Mouse (Mus musculus) heart, adult 11 months (tissue): ENCODE measurements at regions not wholly inside any gene's neighbourhood (a gene's known extent, or its start where the extent isn't known, plus 50 kb on each side); places are given as distances from the start of the nearest gene placed in this dataset.

ENCODE experiments used
- DNase-seq: peaks from one replicate; pipeline ENCODE4 v3.0.0; 2022

DNA sequence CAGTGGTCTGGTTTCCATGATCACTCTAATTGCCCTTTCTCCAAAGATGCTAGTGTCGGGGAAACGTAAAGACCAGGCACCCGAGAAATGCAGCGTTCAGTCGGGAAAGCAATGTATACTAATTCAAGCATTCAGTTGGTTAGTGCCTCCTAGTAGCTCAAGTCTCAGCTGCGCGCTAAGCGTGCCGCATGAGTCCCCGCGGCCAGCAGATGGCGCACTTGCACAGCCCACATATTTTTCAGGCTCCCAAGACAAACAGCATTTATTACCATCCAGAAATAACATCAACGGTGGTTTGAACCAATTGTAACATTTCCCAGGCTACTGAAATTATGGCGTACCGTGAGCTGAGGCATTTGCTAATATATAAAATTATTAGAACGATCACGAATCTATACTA, 222.3 kb downstream of the Brms1l start:
- no peak for DNase-seq

DNA sequence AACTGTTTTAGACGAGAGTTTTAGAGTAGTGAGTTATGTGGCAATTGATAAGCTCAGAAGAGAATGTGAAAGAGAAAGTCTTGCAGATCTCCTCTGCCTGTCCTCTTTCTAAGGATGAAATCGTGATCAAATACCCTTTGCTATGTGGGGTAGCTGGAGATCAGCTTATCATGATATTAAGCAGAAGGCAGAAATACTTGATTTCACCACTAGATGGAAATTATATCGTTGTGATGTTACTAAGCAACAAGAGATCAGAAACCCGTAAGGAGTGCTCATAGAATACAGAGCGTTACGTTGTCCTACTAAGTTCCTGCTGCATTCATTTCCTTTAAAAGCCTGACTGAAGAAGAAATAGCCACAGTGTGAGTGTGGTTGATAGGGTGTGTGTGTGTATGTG, 219.3 kb downstream of the Brms1l start:
- no peak for DNase-seq

DNA sequence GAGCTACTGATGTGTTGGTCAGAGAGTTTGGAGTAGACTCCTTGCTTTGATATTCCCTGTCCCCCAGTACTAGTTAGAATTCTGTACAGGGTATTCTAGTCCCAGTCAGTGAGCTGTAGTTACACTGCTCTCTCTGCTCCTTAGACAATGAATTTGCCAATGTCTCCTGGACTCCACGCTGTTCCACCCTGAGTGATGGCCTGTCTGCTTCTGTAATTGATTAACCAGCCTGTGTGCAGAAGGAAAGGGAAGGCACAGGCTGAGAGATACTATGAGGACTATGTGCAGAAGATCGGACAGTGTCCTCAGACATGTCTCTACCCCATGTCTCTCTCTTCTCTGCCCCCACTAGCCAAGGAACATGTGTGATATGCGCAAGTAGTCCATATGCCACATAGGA, 209.9 kb downstream of the Brms1l start:
- DNase-seq, result no peak

DNA sequence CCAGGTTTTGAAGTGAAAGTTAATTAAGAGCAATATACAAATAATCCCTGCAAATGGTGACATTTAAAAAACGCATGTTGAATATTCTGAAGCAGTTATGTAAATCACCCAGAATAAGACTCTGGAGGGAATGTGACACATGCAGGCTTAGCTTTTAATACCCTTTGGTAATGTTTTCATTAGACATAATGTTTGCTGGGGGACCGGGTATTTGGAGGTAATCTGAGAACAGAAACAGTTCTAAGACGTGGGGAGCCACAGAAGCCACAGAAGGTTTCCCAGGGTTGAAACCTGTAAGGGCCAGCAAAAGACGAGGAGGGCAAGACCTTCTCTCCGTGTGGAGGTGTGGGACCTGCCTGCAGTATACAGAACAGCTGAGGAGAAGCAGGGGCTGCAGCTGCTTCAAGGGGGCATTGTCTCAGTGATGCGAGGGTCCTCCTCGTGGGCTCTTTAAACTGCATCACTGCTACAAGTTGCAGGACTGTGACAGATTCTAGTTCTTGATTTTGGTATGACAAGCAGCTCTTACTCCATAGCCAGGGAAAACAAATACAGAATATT, 184.9 kb downstream of the Brms1l start:
- no peak for DNase-seq

DNA sequence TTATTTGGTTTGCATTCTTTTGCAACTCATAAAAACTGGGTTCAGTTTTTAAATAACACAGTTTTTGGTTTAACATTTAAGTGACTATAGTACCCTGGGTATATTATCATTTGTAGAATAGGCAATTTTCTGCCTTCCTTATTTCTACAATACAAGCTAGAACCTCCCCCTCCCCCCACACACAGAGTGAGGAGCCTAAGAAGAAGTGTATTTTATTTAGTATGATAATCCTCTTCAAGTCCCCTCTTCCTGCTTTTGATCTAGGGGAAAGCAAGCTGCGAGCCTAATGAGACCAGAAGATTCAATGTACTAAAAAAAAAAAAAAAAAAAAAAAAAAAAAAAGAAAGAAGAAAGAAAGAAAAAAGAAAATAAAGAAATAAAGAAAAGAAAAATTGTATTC, 184.4 kb downstream of the Brms1l start:
- no peak for DNase-seq

DNA sequence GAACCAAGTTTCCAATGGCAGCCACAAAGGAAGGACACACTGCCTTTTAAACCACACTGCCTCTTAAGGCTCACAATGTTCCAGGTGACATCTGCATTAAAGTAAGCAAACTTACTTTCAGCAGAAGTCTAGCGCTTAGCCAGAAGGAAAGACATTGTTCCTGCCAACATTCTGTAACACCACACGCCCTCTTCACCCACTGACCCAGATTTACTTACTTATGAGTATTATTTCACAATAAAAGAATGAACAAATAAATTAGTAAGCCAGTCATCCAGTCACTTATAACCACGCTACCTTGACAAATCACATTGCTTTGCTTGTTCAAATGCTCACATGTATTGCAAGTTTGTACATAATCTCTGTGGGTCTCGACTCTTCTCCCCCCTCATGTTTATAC, 173.9 kb downstream of the Brms1l start:
- DNase-seq, result no peak

DNA sequence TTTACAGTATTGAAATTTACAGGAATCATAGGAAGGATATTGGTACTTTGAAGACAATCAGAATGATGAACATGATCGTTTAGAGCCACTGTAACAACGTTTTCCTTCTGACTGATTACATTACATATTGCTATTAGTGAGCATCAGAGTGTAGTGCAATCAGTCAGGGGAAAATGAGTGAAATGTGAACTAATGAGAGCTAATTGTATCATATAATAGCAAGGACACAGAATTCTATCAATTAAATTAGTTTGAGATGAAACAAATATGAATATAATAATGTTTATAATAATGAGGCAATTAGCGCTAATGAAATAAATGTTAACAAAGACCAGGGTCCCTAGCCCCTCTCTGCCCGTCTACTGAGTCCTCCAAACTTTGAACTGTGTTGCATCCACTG, 169.7 kb downstream of the Brms1l start:
- no peak for DNase-seq

DNA sequence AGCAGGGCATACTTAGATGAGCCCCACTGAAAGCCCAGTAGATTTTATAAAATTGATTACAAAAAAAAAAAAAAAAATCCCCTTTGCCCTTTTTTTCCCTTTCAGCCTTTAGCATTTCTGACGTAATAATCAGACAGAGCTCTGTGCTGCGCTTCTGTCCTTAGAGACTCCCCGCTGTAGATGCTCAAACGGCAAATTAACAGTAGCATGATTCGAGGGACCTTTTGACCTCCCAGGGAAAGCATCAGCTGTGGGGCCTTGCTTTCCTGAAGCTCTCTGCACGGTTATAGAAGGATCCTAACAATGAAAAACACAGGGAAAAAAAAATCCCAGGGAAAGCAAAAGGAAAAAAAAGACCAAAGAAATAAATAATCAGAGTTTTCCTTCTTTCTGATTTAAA, 169.2 kb downstream of the Brms1l start:
- no peak for DNase-seq

DNA sequence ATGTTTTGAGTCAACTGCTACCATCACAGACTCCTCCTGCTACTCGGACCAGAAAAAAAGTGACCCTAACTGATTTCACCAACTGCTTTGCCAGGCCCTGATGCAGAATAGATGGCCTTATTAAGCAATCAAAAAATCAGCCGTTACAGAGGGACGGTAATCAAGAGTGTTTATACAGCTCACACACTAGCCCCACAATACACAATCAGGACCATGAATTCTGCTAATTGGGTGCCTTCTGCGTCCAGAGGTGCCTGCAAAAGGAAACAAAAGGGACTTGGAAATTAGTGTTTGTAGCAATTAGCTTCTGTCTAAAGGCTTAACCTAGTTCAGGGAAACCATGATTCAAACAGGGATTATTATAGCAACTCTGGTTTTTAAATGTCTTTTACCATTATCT, 168.4 kb downstream of the Brms1l start:
- no peak for DNase-seq

DNA sequence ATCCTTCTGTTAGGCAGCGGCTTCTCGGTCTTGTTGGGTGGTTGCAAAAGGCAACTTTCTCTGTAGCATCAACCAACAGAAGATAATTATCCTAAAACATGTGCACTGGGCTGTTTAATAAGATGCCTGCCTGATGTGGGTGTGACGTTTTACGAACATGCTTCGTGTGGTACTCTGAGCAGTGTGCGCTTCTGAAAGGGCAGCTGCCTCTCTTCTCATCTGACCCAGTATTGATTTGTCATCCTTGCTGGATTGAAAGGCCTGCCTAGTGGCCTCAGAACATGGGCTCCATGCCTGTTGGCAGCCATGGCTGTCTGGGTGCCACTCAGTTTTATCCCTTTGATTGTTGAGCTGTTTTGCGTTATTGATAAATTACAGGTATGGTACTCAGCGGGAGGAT, 167.4 kb downstream of the Brms1l start:
- DNase-seq, result no peak

DNA sequence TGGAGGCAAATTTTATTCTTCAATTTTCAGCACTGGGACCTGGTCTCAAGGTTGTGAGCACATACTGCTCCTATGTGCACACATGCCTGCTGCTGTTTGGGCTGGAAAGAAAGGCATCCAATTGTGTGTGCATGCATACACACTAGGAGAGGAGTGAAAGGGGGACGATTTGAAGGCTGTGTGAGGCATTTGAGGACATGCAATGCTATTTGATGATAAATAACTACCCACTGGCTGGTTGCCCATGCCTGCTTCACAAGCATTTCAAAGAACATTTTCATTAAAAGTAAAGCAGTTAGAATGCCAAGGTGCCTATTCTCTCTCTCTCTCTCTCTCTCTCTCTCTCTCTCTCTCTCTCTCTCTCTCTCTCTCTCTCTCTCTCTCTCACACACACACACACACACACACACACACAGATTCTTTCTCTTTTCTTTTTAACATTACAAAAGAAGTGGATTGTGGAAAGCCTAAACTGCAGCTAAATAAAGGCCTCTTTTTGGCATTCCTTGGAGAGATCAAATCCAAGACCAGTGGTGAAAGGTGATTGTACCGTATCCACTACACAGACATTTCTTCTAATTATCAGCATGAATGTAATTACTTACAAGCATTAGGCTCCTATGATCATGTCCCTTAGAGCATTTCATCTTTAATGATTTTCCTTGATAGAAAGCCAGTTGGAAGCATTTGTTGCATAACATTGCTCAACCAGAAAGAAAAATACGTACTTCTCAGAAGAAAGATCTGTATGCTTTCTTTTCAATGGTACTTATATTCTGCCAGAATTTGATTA, 160.7 kb downstream of the Brms1l start:
- no peak for DNase-seq

DNA sequence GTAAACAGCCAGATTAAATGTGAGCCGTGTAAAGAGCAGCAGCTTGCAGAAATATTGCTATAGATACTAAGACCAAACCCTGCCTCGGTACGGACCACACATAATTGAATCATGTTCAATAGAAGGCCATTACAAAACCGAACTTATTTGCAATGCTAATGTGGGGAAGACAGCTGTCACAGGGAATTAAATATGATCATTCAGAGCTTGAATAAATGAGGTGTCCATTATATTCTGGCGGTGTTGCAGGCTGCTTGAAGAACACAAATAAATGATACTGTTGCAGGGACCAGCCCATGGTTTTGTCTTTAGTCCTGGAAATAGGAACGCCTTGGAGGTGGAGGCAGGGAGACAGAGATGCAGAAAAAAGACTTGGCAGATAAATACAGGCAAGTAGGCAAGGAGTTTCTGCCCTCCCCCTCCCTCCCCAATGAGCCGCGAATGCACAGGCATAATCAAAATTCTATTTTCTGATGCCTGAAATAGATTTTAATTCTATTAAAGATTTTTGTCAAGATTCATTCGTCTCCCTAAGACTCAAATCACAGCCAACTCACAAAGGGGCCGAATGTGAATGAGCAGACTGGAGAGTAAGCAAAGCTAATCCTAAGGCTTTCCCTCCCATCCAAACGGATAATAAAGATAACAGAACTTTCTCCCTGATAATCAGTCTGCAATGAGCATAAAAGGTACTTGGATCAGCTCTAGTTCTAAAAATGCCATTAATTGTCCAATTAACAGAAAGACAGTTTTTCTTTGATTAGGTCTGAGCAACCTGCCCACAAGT, 147.6 kb downstream of the Brms1l start:
- no peak for DNase-seq

DNA sequence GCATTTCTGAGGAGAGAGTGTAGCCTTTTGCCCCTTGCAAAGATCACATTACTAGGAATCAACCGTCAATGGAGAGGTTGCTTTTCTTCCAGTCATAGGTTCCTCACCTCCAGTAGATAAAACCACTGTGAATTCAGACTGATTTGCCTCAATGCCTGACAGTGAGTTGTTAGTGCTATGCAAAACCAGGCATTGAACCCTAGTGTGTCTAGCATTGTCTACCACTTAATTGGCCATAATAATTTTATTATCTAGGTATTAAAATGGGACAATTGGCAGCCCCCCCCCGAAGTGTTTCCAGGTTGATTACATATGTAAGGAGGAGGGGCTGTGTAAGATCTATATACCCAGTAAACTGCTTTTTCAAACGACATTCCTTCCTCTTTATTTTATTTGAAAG, 147.0 kb downstream of the Brms1l start:
- DNase-seq, result no peak

DNA sequence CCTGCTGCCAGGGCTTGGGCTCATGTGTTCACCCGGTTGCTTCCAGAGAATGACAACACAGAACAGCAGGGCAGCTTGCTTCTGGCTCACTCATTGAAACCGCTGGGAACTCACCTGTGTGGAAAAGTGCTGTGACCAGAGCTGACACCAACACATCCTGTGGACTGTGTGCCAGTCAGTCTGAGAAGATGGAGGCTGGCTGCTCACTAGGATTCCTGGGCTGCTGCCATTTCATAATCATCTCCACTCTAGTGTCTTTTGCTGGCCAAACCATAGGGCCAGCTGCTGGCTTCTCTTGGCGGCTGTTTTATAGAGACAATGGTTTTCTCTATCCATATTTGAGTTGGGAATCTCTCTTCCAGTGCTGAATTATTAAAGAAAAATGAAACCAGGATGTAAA, 138.1 kb downstream of the Brms1l start:
- peak; percentile 71 for DNase-seq

DNA sequence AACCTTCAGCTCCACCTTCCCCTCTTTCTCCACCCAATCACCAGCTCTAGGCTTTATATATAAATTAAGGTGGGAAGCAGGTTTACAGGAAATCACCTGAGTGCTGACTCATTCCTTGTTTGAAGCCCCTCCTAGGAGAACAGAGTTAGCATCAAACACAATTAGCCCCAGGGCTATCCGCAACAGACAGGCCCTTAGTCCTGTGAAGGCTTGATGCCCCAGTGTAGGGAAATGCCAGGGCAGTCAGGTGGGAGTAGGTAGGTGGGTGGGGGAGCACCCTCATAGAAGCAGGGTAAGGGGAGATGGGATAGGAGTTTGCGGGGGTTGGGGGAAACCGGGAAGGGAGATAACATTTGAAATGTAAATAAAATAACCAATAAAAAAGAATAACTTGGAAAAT, 123.2 kb downstream of the Brms1l start:
- DNase-seq, result peak; percentile 66

DNA sequence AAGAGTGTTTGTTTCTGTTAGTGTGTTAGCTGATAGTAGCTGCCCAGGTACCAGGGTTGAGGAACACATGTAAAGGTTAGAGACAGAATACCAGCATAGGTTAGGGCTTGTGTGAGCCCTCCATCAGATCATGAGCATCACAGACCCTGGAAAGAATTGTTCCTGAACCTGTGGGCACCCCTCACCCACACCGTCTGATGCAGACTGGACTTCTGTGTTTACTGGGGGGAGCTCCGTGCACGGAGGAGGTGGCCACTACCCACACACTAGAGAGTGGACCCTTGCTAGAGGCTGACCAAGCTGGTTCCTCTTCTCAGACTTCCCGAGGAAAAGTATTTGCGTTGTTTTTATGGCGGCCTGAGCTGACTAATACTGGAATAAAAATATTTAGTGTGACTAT, 104.4 kb downstream of the Brms1l start:
- DNase-seq, result no peak

DNA sequence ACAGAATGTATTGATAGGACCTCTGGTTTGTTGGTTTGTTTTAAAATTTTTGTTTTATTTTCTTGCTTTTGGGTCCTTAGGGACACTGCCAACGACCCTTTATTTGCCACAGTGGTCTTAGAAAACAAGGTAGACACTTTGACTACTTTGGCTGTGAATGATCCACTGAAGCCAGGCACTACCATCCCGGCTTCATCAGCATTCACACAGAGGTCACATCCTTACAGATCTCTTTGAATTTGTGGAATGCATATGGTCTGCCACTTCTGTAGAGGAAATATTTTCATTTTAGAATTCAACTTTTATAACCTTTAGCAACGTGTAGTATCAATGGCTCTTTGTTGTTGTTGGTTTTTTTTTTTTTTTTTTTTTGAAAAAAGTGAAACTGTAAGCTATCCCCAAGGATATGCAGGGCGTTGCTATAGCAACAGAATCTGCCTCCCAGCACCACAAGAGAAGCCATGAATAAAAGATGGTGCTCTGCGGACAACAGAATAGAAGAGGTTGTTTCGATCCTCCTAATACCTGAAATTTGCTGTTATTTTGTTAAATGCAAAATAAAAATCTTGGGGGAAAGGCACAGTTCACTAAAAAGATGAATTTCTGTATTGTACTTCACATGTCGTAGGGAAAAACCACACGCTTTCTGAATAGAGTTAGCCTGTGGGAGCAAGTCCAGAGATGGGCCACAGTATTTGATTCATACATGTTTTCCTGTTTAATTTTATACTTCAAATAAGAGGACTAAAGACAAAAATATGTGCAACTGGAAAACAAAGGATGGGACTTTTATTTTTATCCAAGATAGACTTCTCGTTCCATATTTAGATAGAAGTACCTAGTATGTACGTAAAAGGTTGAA, 103.4 kb downstream of the Brms1l start:
- DNase-seq, result no peak

DNA sequence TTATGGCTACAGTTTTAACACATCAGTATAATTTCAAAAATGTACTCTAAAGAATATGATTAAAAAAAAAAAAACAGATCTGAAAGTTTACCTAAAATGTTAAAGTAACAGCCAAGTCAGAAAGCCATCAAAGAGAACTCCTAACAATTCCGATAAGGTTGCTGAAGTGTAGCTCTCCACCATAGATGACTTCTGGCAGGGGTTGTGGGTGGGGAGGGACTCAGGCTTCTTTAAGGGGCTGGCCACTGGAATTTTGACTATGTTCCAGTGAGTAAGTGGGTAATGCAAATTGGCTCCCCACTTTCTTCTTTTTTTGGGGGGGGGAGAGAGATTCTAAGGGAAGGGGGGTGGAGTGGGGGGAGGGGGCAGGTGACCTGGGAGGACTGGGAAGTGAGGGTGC, 98.0 kb downstream of the Brms1l start:
- no peak for DNase-seq

DNA sequence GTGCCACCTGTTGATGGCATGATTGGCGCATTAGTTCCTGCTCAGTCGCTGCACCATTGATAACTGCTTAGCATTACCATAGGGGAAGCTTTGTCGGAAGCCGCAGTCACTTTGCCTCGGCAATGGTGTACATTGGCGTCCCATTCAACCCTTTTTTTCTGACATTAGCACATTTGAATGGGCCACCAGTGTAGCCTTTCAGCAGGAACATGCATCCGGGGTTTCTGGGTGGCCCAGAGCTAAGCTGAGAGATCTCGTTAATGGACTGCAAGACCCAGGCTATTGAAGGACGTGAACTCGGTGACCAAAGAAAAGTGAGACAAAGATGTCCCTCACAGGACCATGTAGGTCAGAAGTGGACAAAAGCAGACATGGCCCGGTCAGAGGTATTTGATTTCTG, 97.3 kb downstream of the Brms1l start:
- no peak for DNase-seq

DNA sequence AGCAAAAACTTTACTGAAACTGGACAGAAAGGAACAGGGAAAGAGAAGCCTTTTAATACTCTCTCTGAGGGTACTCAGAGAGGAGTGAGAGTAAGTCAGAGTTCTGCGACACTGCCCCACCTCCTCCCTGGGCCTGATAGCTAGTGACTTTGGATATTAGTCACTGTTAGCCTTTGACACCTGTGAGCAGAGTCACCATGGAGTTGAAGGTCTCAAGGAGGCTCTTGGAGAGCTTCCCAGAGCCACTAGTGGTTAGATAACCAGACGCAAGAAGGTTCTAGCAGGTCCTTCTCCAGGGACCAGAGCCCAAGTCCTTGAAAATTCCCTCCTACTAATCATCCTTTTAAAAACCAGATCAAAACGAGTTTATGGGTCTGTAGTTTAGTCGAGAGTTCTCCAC, 94.3 kb downstream of the Brms1l start:
- DNase-seq, result no peak

DNA sequence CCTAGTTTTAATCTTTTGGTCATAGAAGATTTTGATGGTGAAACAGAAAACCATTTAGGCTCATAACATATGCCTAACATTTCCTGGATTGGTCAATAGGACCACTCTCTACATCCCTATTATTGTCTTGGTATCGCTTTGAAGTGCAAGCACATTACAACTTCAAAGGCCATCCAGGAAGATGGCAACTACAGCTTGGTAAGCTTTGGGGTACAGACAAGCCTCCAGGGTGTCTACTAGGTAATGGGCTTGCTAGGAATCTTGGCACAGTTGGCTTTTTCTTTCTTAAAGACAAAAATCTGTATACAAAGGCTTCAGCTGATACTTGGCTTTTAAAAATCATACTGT, 90.8 kb downstream of the Brms1l start:
- DNase-seq, result no peak

DNA sequence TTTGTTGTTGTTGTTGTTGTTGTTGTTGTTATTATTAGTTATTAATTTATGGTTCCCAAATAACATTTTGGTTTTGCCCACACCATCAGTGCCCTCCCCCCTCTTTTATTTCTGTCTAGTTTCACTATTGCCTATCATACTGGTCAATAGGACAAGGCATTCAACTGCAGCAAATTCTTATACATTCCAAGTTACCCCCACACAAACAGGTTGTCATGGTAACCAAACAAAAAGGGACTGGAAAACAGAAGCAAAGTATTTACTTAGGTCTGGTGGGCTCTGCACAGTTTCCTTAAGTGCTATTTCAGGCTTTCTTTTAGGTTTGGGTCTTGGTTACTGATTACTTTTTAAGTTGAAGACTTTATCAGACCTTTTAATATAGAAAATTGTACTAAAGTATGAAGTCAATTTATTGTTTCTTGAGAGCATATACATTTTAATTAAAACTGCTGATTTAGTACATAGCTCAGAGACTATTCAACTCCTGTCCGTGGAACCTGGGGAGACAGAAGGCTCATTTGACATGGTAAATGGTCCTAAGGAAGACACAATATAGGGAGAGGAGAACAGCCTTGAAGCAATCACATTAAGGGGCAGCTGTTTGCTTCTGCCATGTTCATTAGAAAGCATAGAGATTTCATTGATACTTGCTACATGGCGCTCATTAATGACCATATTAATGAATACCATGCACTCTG, 90.3 kb downstream of the Brms1l start:
- DNase-seq, result no peak
